Mouse (Mus musculus): ENCODE measurements at regions not wholly inside any gene's neighbourhood (a gene's known extent, or its start where the extent isn't known, plus 50 kb on each side); places are given as distances from the start of the nearest gene placed in this dataset.

DNA sequence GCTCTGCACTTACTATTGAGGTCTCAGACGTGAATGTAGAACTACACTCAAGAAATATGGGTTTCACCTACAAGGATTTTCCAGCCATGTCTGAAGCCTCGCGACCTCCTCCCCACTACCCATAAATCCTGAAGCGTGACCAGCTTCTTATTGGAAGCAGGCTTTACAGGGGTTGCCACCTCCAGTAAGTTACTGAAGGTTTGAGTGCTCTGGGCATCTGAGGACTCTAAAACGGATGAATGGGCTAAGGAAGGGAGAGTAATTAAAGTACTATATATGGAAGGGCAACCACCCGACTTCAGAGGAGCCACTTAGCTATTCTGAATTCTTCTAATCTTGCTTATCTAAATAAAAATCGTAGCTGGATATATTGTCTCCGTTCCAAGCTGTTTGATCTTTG lies 136.1 kb upstream of the Hmga2 start:
- TF ChIP-seq MYOG (IDR thresholded peaks at IDR 0.05; ENCODE audit: control insufficient read depth, extremely low read depth, insufficient read length) (no peak), USF1 (IDR thresholded peaks at IDR 0.05; ENCODE audit: low read depth) (no peak)
